Mouse (Mus musculus): ENCODE results near the gene St6galnac4.

GRCm38 (mm10) chr2:32646379-32647056 lies 59.6 kb downstream of the St6galnac4 start, which contains the start of gene Eng:
- no peak for TF ChIP-seq CTCF (IDR thresholded peaks at IDR 0.05; ENCODE audit: control insufficient read depth, insufficient read depth, low read length)
- no peak for TF ChIP-seq POLR2A (IDR thresholded peaks at IDR 0.05; ENCODE audit: borderline replicate concordance, control insufficient read depth, low read depth, low read length)
